Mouse (Mus musculus) limb, embryonic 11.5 days (tissue): Measurements from ENCODE around the gene Nexn. TPM values are rescaled to one million over a fixed set of nuclear protein-coding genes. Genes with fewer than 3 reads are reported as not detected.

ENCODE experiments used
- ATAC-seq: fragments of 200-750 bp; cut with Nextera tagmentation; 2 replicates; pipeline ENCODE4 v1.8.0; 2017; ENCODE audit warnings: low read depth; ENCODE audit not compliant: insufficient number of reproducible peaks, low FRiP score, low TSS enrichment
- DNase-seq: peaks from one replicate; pipeline ENCODE4 v3.0.0-alpha.2; 2015; ENCODE audit warnings: low spot score
- H3K27ac ChIP-seq: fragments of 300-500 bp; sonication (generic); replicated peaks from 2 replicates; pipeline ENCODE4 v1.5.1; 2014; ENCODE audit warnings: low read depth, mild to moderate bottlenecking, low read length
- H3K27me3 ChIP-seq: fragments of 300-500 bp; sonication (generic); 2 replicates; pipeline ENCODE4 v1.6.1; 2014; ENCODE audit warnings: mild to moderate bottlenecking, low read length, mixed read lengths; ENCODE audit not compliant: control insufficient read depth, insufficient read depth
- H3K36me3 ChIP-seq: fragments of 300-500 bp; sonication (generic); 2 replicates; pipeline ENCODE4 v1.6.1; 2014; ENCODE audit warnings: mild to moderate bottlenecking, low read length, moderate library complexity, mixed read lengths; ENCODE audit not compliant: control insufficient read depth, insufficient read depth
- H3K4me1 ChIP-seq: fragments of 300-500 bp; sonication (generic); 2 replicates; pipeline ENCODE4 v1.6.1; 2014; ENCODE audit warnings: low read length, mixed read lengths; ENCODE audit not compliant: control insufficient read depth, insufficient read depth
- H3K4me2 ChIP-seq: fragments of 300-500 bp; sonication (generic); 2 replicates; pipeline ENCODE4 v1.6.1; 2014; ENCODE audit warnings: low read depth, mild to moderate bottlenecking, moderate library complexity; ENCODE audit not compliant: severe bottlenecking
- H3K4me3 ChIP-seq: fragments of 300-500 bp; sonication (generic); 2 replicates; pipeline ENCODE4 v1.5.1; 2014; ENCODE audit warnings: low read depth, low read length
- H3K9ac ChIP-seq: fragments of 300-500 bp; sonication (generic); 2 replicates; pipeline ENCODE4 v1.6.1; 2014; ENCODE audit warnings: mild to moderate bottlenecking, low read length
- H3K9me3 ChIP-seq: fragments of 300-500 bp; sonication (generic); 2 replicates; pipeline ENCODE4 v1.6.1; 2016; ENCODE audit warnings: low read length; ENCODE audit not compliant: control insufficient read depth
- WGBS: fragments of 180-500 bp; shearing (Covaris S2); extraction: QIAGEN DNeasy Blood & Tissue Kit; methylation state at CpG from one replicate; pipeline ENCODE4 v1.1.7; 2014; 5-methylcytosine and 5-hydroxymethylcytosine counted together
- polyA plus RNA-seq: library from polyadenylated mRNA; unstranded; fragments of >200 nt; fragmentation: Nextera tagmentation; extraction: Ambion mirVana; gene quantifications from 2 replicates; pipeline ENCODE4 v1.2.1, GENCODE M21; 2014

Gene Nexn
- polyA plus RNA-seq, 1 experiment from 2014 or later = 8.7 TPM

DNA sequence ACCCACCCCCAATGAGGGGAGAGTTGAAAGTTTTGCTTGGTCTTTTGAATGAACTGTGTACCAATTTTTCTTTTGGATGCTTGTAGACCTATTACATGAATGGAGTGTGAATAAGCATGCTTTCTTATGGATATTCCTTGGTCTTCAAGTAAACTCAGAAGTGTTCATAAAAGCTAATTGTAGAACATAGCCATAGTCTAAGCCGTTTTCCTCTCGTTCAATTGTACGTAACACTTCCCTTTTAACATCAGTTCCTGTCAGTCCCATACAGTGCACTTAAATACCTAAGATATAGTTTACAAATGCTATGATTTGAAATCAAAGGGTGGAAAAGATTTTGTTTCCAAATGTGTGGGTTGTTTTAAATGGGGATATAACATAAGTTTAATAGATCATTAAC lies 52.7 kb downstream of the Nexn start:
- WGBS = 72% methylated on average over 3 of the region's 3 CpGs
- H3K4me3 ChIP-seq = no peak overlapping the region
- no peak for DNase-seq

DNA sequence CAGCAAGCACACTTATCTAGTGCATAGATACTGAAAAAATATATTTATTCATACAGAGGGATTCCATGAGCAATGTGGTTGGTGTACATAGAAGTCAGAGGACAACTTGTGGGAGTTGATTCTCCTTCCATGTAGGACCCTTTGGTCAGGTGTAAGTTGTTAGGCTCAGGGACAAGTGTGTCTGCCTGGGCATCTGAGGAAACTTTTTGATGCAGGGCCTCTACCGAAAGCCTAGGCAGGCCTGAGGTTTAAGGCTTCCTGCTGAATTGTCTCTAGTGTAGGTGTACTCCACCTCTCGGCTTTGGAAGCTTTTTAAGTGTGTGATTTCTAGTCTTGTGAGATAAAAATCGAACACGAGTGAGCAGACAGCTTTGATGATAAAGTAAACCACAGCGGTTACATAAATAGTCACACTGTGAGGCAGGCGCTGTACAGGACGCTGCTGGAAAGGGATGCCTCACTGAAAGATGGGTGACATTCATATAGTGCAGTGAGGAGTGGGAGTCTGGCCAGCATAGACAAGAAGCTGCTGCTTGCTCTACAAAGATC lies 54.3 kb downstream of the Nexn start:
- Histone ChIP-seq H3K27me3 (no peaks in the 10 kb centered on the region), H3K4me2 (peak overlapping the region; percentile 87), H3K4me1 (peaks cover 9% of the 10 kb centered on the region; the same call in 1 of the 2 replicates), H3K27ac (no peak overlapping the region), H3K36me3 (peaks cover 7% of the 10 kb centered on the region; the same call in 1 of the 2 replicates), H3K9ac (peak overlapping the region; percentile 100), H3K4me3 (peak overlapping the region; percentile 96), H3K9me3 (no peaks in the 10 kb centered on the region)
- ATAC-seq (no peak), DNase-seq (no peak)
- WGBS = 48% methylated on average over 7 of the region's 7 CpGs

More for the DNA sequence above, 52.7 kb downstream of the Nexn start:
- Histone ChIP-seq H3K4me1 (peaks cover 9% of the 10 kb centered on the region; the same call in 1 of the 2 replicates), H3K27me3 (no peaks in the 10 kb centered on the region), H3K27ac (no peak overlapping the region), H3K4me2 (peak overlapping the region; percentile 87; the same call in 1 of the 2 replicates), H3K36me3 (peaks cover 7% of the 10 kb centered on the region; the same call in 1 of the 2 replicates), H3K9me3 (no peaks in the 10 kb centered on the region), H3K9ac (no peak overlapping the region)
- no peak for ATAC-seq

DNA sequence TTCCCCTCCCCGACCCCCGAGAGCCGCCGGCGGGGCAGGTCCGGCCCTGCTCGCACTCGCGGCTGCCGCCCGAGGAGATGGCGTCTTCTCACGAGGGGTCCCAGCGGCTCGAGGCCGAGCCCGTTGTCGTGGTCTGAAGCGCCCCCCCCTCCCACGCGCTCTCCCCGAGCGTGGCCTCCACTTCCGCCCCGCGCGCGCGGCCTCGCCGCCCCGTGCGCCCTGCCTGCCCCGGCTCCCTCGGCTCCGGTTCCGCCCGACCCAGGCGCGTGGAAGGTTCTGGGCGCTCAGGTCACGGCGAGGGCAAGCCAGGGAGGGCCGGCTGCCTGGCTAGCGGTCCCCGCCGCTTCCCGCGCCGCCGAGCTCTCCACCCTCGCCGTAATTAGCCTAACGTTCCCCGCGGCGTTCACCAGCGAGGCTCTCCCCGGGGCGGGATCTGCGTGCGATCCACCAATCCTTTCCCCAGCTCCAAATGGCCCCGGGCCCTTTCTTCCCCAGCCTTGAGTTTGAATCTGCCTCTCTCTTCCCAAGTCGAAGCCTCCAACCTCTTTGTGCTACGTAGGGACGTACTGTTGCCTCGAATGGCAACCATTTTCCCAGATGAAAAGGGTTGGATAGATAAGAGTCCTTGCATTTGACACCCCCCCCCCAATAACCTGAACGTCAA lies 55.3 kb downstream of the Nexn start:
- peak; percentile 58 for ATAC-seq
- peak overlapping the region; percentile 96 for H3K4me3 ChIP-seq
- under 1% methylated on average over 58 of the region's 68 CpGs for WGBS

DNA sequence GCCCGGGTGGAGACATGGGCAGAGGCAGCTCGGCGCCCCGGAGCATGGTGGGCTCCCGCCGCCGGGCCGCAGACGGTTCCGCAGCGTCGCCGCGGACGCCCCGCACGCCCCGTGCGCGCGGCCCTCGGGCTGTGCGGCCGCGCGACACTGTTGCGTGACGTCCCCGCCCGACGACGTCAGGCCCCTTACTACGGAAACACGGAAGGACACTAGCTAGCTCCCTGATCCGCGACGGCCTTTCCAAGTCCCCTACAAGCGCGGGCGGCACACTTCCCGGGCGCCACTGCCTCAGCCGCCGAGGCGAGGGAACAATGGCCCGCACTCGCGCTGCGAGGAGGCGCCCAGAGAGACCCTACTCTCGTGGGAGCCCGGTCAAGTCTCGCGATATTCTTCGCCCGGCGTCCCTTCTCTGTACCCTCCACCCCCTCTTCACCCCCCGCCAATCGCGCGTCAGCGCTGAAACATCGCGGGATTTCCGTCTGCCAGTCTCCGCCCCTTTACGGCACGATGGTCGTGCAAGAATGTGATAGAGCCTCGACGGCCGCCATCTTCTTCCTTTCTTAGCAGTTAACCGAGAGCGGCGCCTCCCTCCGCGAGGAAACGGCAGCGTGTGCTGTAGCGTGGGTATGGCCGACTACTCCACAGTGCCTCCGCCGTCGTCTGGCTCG lies 56.0 kb downstream of the Nexn start, which contains the start of the genes Dnajb4 and Fubp1:
Gene Dnajb4, minus strand, starts transcription at position 336 of the 668 bp plus-strand sequence.
Gene Fubp1, plus strand, starts transcription at position 456 of the 668 bp plus-strand sequence.
- H3K27me3 ChIP-seq = no peaks in the 10 kb centered on the region
- H3K4me3 ChIP-seq = peak within 1 kb of the TSS; percentile 96
- H3K4me2 ChIP-seq = peak within 1 kb of the TSS; percentile 87
- no peaks in the 10 kb centered on the region for H3K36me3 ChIP-seq
- H3K9ac ChIP-seq = peak within 1 kb of the TSS; percentile 100
- H3K9me3 ChIP-seq = no peaks in the 10 kb centered on the region
- DNase-seq (peak; percentile 99), ATAC-seq (peak; percentile 96)
- WGBS = under 1% methylated on average over 85 of the region's 85 CpGs
- peak within 1 kb of the TSS; percentile 99 for H3K27ac ChIP-seq
- H3K4me1 ChIP-seq = peaks cover 9% of the 10 kb centered on the region; the same call in 1 of the 2 replicates

More for the DNA sequence above, 55.3 kb downstream of the Nexn start:
- Histone ChIP-seq H3K27me3 (no peaks in the 10 kb centered on the region), H3K9ac (peak overlapping the region; percentile 100), H3K9me3 (no peaks in the 10 kb centered on the region), H3K4me2 (peak overlapping the region; percentile 87), H3K36me3 (peaks cover 3% of the 10 kb centered on the region; the same call in 1 of the 2 replicates), H3K27ac (peak overlapping the region; percentile 99), H3K4me1 (peaks cover 9% of the 10 kb centered on the region; the same call in 1 of the 2 replicates)
- peak; percentile 80 for DNase-seq

- H3K27me3 ChIP-seq = no peaks in the 10 kb centered on the region
- H3K4me3 ChIP-seq = peak overlapping the region; percentile 96
- 8% methylated on average over 25 of the region's 25 CpGs for WGBS
- H3K9me3 ChIP-seq = no peaks in the 10 kb centered on the region
- DNase-seq = no peak
- H3K27ac ChIP-seq = peak overlapping the region; percentile 99
- peak overlapping the region; percentile 60 for H3K4me2 ChIP-seq
- H3K36me3 ChIP-seq = no peaks in the 10 kb centered on the region
- H3K9ac ChIP-seq = peak overlapping the region; percentile 100
- peak; percentile 24 for ATAC-seq
- peaks cover 9% of the 10 kb centered on the region; the same call in 1 of the 2 replicates for H3K4me1 ChIP-seq
Measured at GRCm38 (mm10) chr3:152209177-152209966, 56.8 kb downstream of the Nexn start.

GRCm38 (mm10) chr3:152208096-152208885 lies 57.9 kb downstream of the Nexn start:
- Histone ChIP-seq H3K27me3 (no peaks in the 10 kb centered on the region), H3K9me3 (no peaks in the 10 kb centered on the region), H3K4me1 (peaks cover 9% of the 10 kb centered on the region; the same call in 1 of the 2 replicates), H3K27ac (no peak overlapping the region), H3K36me3 (no peaks in the 10 kb centered on the region), H3K4me3 (no peak overlapping the region), H3K4me2 (no peak overlapping the region), H3K9ac (no peak overlapping the region)
- WGBS = 90% methylated on average over 7 of the region's 7 CpGs
- DNase-seq (no peak), ATAC-seq (no peak)

DNA sequence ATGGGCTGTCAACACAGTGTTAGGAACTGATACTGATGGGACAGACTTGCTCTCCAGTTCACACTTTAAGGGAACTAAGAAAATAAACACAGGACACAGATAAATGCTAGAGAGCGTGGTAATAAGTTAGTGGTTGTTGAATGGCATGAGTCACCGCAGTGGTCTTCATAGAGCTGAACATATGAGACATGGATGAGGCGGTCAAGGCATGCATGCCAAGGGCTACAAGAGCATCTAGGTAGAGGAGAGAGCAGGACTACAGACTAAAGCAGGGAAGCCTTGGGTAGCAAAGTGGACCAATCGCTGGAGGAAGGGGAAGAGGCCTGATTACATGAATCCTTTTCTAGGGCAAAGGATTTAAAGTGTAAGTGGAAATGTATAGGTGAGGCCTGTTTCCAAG lies 59.0 kb downstream of the Nexn start:
- Histone ChIP-seq H3K36me3 (no peaks in the 10 kb centered on the region), H3K27me3 (no peaks in the 10 kb centered on the region), H3K4me2 (no peak overlapping the region), H3K4me3 (no peak overlapping the region), H3K9ac (no peak overlapping the region), H3K9me3 (no peaks in the 10 kb centered on the region), H3K27ac (no peak overlapping the region), H3K4me1 (peaks cover 4% of the 10 kb centered on the region; the same call in 1 of the 2 replicates)
- ATAC-seq (no peak), DNase-seq (no peak)
- 92% methylated on average over 4 of the region's 4 CpGs for WGBS
